Mouse (Mus musculus) monocyte, adult 5-6 weeks (primary cell): ENCODE measurements around the gene Ntf5. TPM values are rescaled to one million over a fixed set of nuclear protein-coding genes. Genes with fewer than 3 reads are reported as not detected.
"Not testable (repeated sequence)": the region's sequence is repeated elsewhere in the genome, so short reads cannot be mapped to it uniquely, and the experiment has no call there.

Experiments
- ATAC-seq: fragments of 153-309, 156-312 bp; replicated peaks from 2 replicates; pipeline ENCODE4 v1.8.0; 2017; ENCODE audit warnings: mild to moderate bottlenecking; ENCODE audit not compliant: low TSS enrichment, insufficient number of reproducible peaks, severe bottlenecking, poor library complexity, low FRiP score
- total RNA-seq: library from RNA; stranded (forward); fragments of 200-1000, 200-491, 200-594 nt; gene quantifications from 3 replicates; pipeline ENCODE4 v1.2.3, GENCODE M21; 2017

Gene Ntf5
- total RNA-seq, 1 experiment from 2014 or later, result not detected

GRCm38 (mm10) chr7:45457204-45458060 is 43.9 kb downstream of the Ntf5 start:
- peak; percentile 57 for ATAC-seq

DNA sequence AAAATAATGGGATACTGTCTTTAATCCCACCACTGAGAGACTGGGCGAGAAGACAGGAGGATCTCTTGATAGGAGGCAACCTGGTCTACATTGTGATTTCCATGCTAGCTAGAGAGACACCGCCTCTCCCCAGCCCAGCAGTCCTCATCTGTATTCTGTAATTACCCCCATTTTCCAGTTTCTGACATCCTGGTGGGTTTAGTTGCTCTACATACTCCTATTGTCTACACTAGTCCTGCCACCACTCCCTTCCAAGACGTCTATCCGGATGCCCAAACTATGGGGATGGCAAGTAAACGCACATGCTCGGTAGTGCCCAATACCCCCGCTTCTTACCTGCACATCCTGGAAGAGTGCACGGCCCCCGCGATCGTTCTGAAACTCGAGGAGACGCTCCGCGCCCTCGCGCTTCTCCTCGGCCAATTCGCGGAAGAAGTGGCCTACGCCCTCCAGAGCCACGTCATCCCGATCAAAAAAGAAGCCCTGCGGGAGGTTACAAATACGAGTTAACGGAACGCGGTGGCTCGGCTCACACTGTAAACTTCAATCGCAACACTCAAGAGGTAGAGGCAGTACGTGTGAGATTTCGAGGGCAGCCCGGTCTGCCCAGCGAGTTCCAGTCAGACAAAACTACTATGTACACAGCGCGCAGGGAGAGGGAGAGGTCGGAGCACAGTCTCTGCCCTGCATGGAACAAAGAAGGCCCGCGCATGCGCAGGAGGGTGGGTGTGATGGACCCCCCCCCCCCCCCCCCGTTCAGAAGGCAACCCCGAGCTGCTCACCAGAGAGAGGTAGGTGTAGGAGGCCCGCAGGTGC is 45.5 kb downstream of the Ntf5 start:
- 0 out of 2 replicates have a peak, but pooled peaks have one; percentile 9 for ATAC-seq

GRCm38 (mm10) chr7:45459564-45460140 is 46.2 kb downstream of the Ntf5 start, which contains the start of gene Ftl1:
TSS of gene Ftl1 (minus strand) at chr7:45459884.
- peak; percentile 80 for ATAC-seq

DNA sequence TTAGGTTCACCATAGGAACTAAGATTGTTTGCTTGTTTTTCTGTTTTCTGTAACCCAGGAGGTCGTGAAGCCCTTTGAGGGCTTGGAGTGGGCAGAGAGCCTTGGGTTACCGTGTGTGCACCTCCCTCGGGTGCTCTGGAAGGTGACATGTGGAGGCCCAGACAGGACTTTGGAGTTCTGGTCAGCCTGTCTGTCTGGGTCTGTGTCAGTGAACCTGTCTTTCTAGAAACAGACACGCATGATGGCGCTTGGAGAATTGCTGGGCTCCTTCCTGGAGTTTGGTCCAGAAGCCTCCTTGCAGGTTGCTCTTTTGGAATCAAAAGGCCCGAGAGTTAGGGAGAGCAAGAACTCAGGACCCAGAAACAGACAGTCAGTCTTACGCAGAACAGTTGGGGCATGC is 46.9 kb downstream of the Ntf5 start:
- no peak for ATAC-seq

DNA sequence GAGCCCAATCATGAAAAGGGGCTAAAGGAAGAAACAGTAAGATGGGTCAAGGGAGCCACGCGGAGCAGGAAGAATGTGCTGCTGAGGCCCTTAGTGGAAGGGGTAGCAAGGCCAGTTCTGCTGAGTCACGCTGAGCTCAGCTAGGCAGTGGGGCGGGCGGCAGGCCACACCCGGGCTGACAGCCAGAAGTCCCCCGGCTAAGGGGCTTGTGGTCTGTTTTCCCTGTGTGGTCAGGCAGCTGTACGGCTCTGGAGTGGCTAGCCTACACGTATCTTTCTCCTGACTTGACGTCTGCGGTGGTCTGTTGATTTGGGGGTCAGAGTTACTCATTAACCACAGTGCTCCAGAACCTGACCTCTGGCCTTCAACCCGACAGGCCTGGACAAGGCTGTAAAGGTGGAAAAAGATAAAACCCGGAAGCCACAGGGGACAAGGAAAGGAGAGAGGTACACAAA is 47.4 kb downstream of the Ntf5 start:
- peak; percentile 20; the same call in 1 of the 2 replicates for ATAC-seq

- ATAC-seq, result no peak
Measured at GRCm38 (mm10) chr7:45461326-45461725, 47.8 kb downstream of the Ntf5 start.

DNA sequence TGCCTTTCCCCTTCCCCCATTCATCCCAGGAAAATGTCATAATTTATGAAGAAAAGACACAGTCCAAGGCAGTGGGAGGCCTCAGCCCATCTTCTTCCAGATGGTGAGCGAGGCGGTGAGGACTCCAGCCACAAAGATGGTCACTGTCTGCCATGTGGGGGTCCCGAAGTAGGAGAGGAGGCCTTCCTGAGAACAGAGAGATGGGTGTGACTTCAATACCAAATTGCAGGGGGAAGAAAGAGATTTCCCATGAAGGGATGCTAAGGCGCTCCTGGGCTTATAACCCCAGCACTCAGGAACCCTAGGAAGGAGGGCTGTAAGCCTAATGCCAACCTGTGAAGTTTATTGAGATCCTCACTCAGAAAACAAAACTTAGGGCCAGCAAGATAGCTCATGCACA is 48.3 kb downstream of the Ntf5 start:
- ATAC-seq, result no peak

DNA sequence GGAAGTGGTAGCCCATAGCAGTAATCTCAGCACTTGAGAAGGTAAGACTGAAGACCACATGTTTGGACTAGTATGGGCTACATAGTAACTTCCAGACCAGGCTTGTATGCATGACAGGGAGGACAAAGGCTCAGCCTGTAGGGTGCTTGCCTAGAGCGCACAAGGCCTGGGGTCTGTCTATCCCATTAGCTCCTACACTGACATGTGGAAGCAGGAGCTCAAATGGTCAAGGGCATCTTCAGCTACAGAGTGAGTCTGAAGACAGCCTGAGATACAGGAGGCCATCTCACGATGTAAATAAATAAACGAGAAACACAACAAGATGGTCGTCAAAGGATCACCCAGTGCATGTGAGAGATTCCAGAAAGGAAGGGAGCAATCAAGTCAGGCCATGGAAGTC is 48.8 kb downstream of the Ntf5 start:
- no peak for ATAC-seq

- ATAC-seq, result not testable (repeated sequence)
Measured at GRCm38 (mm10) chr7:45462868-45463267, 49.4 kb downstream of the Ntf5 start.

DNA sequence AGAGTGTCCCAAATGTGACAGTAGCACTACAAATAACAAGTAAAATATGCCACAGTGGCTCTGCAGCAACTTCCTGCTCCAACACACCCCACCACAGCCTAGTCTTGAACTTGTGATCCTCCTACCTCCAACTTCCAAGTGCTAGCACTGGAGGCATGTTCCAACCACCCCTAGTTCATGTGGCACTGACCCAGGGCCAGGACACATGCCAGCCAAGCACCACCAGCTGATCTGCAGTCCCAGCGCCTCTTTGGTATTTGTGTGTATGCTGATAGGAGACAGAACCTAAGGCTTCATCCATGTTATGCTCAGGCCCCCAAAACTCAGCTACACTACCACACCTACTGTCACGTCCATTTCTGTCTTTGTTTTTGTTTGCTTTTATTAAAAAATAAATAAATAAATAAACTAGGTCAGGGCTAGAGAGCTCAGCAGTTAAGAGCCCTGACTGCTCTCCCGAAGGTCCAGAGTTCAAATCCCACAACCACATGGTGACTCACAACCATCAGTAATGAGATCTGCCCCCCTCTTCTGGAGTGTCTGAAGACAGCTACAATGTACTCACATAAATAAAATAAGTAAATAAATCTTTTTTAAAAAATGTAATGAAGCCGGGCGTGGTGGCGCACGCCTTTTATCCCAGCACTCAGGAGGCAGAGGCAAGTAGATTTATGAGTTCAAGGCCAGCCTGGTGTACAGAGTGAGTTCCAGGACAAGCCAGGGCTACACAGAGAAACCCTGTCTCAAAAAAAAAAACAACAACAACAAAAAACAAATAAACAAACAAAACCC is 50.7 kb downstream of the Ntf5 start:
- no peak for ATAC-seq

GRCm38 (mm10) chr7:45465112-45465511 is 51.6 kb downstream of the Ntf5 start:
- no peak for ATAC-seq

GRCm38 (mm10) chr7:45465549-45465948 is 52.1 kb downstream of the Ntf5 start:
- no peak for ATAC-seq

GRCm38 (mm10) chr7:45466283-45467089 is 53.0 kb downstream of the Ntf5 start, which contains the start of gene Bax:
TSS of gene Bax (minus strand) at chr7:45466898.
- ATAC-seq, result peak; percentile 84

Other genes with a start within 250 kb of the Ntf5 start
- not detected in 3 replicates for gene Slc17a7, start 249.7 kb upstream of the Ntf5 start, total RNA-seq
- not detected in 3 replicates for gene Gfy, start 234.1 kb upstream of the Ntf5 start, total RNA-seq
- gene Pth2, start 232.7 kb upstream of the Ntf5 start, total RNA-seq, result not detected in 3 replicates
- 0.75 TPM in 1 of 3 replicates, not detected in the others for gene Ccdc155, start 208.8 kb upstream of the Ntf5 start, total RNA-seq
- gene Dkkl1, start 201.5 kb upstream of the Ntf5 start, total RNA-seq, result 4.7 to 8.7 TPM (median 6.1 TPM) in 3 replicates
- 0.48 to 2.5 TPM (median 0.64 TPM) in 3 replicates for gene Tead2, start 197.9 kb upstream of the Ntf5 start, total RNA-seq
- gene Cd37, start 174.6 kb upstream of the Ntf5 start, total RNA-seq, result 112 to 185 TPM (median 125 TPM) in 3 replicates
- 0.64 TPM in 1 of 3 replicates, not detected in the others for gene Slc6a16, start 172.6 kb upstream of the Ntf5 start, total RNA-seq
- gene Slc6a21, start 136.2 kb upstream of the Ntf5 start, total RNA-seq, result not detected in 3 replicates
- gene Trpm4, start 79.9 kb upstream of the Ntf5 start, total RNA-seq, result 9.7 to 15.3 TPM (median 10.4 TPM) in 3 replicates
- gene Hrc, start 78.4 kb upstream of the Ntf5 start, total RNA-seq, result not detected in 3 replicates
- gene Ppfia3, start 46.7 kb upstream of the Ntf5 start, total RNA-seq, result 0.19 TPM in 1 of 3 replicates, not detected in the others
- not detected in 3 replicates for gene Lin7b, start 43.1 kb upstream of the Ntf5 start, total RNA-seq
- gene Snrnp70, start 18.0 kb upstream of the Ntf5 start, total RNA-seq, result 293 to 444 TPM (median 324 TPM) in 3 replicates
- gene Kcna7, start 8.0 kb upstream of the Ntf5 start, total RNA-seq, result not detected in 3 replicates
- gene Lhb, start 7.1 kb downstream of the Ntf5 start, total RNA-seq, result not detected in 3 replicates
- gene Gys1, start 21.1 kb downstream of the Ntf5 start, total RNA-seq, result 3.6 to 4.9 TPM (median 3.9 TPM) in 3 replicates
- 18.0 to 33.4 TPM (median 23.3 TPM) in 3 replicates for gene Ruvbl2, start 24.4 kb downstream of the Ntf5 start, total RNA-seq
- 1,006 to 1,190 TPM (median 1,165 TPM) in 3 replicates for gene Ftl1, start 46.2 kb downstream of the Ntf5 start, total RNA-seq
- gene Bax, start 53.2 kb downstream of the Ntf5 start, total RNA-seq, result 36.4 to 55.8 TPM (median 38.5 TPM) in 3 replicates
- gene Tulp2, start 68.2 kb downstream of the Ntf5 start, total RNA-seq, result 3.2 TPM in 1 of 3 replicates, not detected in the others
- gene Gm45808, start 73.1 kb downstream of the Ntf5 start, total RNA-seq, result not detected in 3 replicates
- 7.0 to 8.3 TPM (median 7.5 TPM) in 3 replicates for gene Dhdh, start 75.1 kb downstream of the Ntf5 start, total RNA-seq
- gene Nucb1, start 96.7 kb downstream of the Ntf5 start, total RNA-seq, result 128 to 251 TPM (median 142 TPM) in 3 replicates
- gene Ppp1r15a, start 112.6 kb downstream of the Ntf5 start, total RNA-seq, result 204 to 390 TPM (median 221 TPM) in 3 replicates
- gene Plekha4, start 112.6 kb downstream of the Ntf5 start, total RNA-seq, result 0.10 TPM in 1 of 3 replicates, not detected in the others
- not detected in 3 replicates for gene Hsd17b14, start 141.2 kb downstream of the Ntf5 start, total RNA-seq
- 5.1 to 21.4 TPM (median 11.9 TPM) in 3 replicates for gene Bcat2, start 156.5 kb downstream of the Ntf5 start, total RNA-seq
- gene Fgf21, start 201.8 kb downstream of the Ntf5 start, total RNA-seq, result not detected in 3 replicates
- gene Fut1, start 203.6 kb downstream of the Ntf5 start, total RNA-seq, result not detected in 3 replicates
- gene Izumo1, start 208.1 kb downstream of the Ntf5 start, total RNA-seq, result not detected in 3 replicates
- gene Rasip1, start 213.8 kb downstream of the Ntf5 start, total RNA-seq, result 0.11 to 0.48 TPM in 2 of 3 replicates, not detected in the other
- gene Mamstr, start 226.3 kb downstream of the Ntf5 start, total RNA-seq, result 0.19 TPM in 1 of 3 replicates, not detected in the others